Mouse (Mus musculus): ENCODE measurements at regions not wholly inside any gene's neighbourhood (a gene's known extent, or its start where the extent isn't known, plus 50 kb on each side); places are given as distances from the start of the nearest gene placed in this dataset.
A peak's percentile ranks its signal among the peaks of the same experiment; 100 is the strongest.

DNA sequence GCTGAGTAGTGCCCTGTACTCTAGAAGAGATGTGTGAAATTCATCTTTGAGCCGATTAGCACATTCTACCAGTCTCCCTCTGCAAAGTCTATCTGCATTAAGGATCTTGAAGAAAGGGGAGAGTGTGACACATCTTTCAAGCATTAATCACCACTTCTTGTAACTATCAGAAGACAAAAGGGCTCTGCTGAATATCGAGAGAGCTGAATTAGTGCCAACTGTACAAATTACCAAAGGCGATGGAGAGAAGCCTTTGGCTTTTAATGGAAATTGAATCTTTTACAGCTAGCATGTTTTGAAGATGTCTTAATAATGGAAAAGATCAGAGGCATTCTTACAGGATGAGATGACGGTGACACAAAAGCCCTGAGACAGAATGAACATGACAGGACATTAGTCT lies 97.2 kb upstream of the Pam start:
- DNase-seq (ENCODE audit: low spot score) = no peak

DNA sequence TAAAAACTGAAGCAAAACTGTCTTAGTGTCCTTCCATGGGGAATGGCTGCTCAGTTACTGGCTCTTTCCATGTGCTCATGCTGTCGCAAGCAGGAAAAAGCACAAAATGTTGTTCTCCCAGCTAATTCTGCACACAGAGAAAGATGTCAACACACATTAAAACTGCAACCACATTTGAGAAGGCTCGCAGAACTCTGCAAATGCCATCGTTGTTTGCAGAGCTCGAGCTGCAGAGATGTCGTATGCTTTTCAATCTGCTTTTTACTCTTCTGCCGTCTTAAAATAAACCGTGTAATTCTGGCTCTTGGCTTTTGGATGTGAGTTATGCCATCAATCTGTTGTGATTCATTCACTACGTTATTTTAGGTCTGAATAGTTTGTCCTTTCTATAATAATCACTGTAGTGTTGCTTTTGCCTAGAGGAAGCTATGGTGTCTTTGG lies 96.6 kb upstream of the Pam start:
- DNase-seq (ENCODE audit: low spot score) = peak; percentile 65

DNA sequence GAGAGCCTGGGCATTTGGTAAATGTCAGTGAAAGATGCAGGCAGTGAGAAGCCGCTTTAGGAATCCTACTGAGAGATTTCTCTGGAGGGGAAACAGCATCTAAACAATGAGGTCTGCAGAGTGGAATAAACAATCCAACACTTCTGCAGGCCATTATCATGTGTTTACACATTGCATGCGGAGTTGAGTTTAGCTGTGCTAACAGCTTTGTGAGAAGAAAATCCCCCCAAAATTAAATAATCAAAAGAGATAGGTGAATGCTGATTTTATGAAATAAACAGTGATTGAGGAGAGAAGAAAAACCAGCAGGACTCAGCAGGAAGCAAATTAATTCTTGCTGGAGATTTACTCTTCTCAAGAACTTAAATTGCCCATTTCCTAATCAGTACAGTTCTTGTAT lies 95.9 kb upstream of the Pam start:
- no peak for DNase-seq (ENCODE audit: low spot score)

DNA sequence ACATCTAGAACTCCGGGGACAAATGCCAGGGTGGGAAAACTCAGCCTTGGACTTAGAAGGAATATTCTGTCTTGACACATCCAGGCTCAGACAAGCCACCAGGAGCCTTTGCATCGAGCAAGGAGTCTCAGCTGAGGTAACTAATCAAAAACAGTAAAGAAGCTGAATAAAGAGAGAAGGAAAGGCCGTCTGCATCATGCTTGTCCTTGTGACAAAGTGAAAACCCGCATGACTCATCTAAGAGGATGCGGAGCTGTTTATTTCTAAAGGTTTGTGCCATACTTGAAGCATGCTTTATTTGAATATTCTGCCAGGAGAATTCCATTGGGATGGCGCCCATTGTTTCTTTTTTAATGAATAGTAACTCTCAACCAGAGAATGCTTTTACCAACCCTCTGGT lies 95.3 kb upstream of the Pam start:
- no peak for DNase-seq (ENCODE audit: low spot score)

DNA sequence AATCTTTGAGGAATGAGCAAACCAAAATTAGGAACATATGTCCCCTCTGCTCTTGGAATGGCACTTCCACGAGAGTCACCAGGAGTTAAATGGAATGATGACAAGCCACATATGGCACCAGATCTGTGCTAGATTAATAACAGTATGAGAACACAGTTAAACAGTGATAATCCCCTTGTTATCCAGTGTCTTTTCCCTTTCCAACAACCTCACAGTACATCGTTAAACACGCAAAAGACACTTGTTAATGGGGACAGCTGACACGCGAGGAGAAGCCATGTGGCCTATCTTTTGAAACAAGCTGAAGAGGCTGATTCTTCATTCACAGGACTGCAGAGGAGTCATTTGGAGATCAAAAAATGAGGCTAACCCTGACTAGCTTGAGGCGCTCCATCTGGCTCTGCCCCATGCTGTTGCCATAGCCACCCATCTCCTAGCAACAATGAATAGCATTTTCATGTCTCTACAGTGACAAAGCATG lies 94.6 kb upstream of the Pam start:
- DNase-seq (ENCODE audit: low spot score) = peak; percentile 50

DNA sequence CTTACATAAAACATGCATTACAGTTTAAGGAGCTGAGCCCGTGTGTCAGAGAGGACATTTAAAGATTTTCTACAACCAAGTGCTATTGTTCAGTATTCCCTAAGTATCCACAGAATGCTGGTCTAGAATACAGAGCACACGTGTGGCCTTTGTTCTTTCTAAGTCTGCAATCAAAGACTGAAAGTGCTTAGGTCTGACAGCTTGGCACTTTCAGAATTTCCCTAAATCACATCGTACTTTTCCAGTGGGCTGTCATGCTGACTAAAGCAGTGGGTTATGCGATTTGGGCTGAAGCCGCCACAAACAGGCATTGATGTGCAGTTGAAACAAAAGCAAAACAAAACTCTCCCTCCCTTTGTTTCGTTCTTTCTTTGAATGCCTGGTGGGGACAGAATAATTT lies 84.9 kb upstream of the Pam start:
- DNase-seq (ENCODE audit: low spot score) = no peak

DNA sequence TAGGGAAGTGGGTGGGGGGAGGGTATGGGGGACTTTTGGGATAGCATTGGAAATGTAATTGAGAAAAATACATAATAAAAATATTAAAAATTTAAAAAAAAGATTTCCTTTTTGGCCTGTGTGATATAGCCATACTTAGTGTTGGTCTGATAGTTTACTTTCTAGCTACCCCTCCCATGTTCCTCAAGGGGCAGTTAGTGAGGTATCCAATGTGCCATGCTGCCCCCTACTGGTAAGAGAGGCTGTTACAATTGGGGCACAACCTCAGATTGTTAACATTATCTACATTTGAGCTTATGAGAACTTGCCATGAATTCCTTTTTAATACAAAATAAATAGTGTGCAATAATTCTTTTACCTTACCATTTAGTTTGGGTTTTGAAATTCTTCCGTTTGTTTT lies 83.6 kb upstream of the Pam start:
- DNase-seq (ENCODE audit: low spot score) = no peak

DNA sequence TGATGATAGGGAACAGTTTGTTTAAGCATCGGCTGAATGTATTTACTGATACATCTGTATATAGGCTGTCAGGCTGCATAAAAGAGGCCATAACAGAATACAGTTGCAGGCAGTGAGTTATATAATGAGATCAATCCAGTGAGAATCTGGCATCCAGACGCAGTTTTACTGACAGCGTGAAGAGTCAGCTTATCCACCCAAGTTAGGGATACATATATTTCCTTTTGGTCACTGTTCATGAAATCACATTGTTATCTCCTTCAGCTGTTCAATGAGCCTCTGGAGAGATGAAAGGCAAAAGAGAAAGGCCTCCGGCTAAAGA lies 79.3 kb upstream of the Pam start:
- no peak for DNase-seq (ENCODE audit: low spot score)

DNA sequence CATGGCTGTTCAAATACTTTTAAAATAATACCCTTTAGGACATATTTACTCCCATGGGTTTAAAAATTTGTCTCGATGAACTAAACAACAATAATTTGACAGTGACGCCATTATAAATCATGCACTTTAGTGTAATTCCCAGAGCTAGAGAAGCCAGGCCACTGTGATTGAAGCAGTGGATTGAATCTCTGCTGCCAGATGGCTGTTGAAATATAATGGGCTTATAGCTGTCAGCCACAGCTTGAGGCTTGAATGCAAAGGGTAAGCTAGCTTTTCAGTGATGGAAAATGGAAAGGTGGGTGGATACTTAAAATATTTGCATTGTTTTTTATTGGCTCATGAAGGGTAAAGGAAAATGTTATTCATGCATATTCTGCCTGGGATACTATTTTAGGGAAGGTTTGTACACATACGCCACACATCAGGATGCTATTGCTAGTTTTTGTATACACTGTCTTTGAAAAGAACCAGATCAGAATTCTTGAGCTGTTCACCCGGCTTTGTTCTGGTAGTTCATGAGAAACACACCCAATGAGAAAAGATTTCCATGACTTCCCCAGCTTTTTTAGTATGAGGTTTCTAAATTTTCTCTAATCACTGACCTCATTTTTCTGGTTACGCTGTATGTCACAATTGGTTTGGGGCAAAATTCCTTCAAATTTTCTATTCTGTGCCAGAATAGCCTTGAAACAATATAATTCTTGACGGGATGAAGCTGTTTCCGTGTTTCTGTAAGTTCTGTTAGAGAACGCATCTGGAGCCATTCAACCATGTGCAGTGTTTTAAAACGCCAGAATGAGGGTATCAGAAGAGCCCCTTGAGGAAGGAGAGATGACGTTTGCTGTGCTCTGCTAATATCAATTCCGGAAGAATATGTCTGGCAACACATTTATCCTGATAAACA lies 78.7 kb upstream of the Pam start:
- DNase-seq (ENCODE audit: low spot score) = no peak

DNA sequence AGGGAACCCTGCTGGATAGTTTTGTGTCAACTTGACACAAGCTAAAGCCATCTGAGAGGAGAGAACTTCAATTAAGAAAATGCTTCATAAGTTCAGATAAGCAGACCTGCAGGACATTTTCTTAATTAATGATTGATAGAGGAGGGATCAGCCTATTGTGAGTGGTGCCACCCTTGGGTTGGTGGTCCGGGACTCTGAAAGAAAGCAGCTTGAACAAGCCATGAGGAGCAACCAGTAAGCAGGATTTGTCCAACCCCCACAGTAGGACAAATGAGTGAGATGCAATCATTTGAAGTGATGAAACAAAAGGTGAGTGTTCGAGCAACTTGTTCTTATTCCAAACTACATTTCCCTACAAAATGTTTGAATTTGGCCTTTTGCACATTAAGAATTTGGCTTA lies 78.0 kb upstream of the Pam start:
- DNase-seq (ENCODE audit: low spot score) = no peak

DNA sequence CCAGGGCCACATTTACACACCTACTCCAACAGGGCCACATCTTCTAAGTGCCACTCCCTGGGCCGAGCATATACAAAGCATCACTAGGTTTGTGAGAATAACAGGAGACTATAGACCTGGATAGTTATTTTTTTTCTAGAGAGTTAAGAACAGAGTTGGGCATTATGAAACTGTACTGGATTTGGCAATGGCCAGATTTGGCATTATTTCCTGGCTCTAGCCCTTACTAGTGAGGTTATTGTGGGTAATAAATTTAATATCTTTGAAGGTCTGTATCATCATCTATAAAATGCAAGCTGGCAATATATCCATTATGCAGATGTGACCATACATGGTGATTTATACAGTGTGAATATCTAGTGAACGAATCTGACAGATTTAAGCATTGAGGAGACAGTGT lies 75.8 kb upstream of the Pam start:
- no peak for DNase-seq (ENCODE audit: low spot score)

DNA sequence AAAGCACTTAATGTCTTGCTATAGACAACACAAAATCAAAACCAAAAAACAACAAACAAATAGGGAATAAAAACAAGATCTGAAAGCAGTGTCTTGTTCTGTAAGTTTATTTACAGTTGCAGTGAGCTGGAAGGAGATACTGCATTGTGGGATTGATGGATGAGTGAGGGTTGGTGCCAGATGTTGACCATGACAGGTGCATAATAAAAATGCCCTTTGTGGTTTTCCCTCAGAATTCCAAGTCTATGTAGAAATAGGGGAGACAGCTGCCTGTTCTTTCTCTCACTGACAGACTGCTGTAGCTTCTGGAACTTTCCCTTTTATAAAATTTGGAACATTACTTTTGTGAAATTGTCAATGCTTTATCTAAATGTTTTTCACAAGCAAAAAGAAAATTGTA lies 73.9 kb upstream of the Pam start:
- no peak for DNase-seq (ENCODE audit: low spot score)

DNA sequence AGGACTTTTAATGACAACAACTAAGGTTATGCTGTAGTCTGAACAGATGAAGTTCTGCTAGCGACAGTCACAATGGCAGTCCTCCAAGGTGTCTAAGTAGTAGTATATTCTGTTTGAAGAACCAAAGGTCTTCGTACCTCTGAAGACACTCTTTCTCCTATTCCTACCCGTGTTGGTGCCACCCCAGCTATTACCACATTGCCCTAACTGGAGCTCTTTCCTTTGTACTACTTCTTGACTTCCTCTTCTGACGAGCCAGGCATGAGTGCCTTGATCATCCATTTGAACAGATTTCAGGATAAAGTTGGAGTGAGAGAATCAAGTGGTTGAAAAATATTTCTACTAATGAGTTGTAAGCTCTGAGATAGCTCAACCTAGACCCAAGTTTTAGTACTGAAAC lies 72.4 kb upstream of the Pam start:
- no peak for DNase-seq (ENCODE audit: low spot score)

DNA sequence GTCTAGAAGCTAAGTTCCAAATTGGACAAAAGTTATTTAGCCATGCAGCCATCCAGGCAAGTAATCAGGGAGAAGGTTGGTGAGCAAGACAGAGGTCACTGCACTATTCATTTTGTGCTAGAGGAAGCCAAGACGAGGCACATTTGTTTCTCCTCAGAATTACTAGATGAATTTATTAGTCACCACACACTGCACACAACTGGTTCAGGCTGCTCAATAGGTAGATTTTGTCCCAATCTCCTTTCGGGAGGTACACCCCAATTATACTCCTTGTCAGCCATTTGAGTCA lies 67.1 kb upstream of the Pam start:
- no peak for DNase-seq (ENCODE audit: low spot score)

DNA sequence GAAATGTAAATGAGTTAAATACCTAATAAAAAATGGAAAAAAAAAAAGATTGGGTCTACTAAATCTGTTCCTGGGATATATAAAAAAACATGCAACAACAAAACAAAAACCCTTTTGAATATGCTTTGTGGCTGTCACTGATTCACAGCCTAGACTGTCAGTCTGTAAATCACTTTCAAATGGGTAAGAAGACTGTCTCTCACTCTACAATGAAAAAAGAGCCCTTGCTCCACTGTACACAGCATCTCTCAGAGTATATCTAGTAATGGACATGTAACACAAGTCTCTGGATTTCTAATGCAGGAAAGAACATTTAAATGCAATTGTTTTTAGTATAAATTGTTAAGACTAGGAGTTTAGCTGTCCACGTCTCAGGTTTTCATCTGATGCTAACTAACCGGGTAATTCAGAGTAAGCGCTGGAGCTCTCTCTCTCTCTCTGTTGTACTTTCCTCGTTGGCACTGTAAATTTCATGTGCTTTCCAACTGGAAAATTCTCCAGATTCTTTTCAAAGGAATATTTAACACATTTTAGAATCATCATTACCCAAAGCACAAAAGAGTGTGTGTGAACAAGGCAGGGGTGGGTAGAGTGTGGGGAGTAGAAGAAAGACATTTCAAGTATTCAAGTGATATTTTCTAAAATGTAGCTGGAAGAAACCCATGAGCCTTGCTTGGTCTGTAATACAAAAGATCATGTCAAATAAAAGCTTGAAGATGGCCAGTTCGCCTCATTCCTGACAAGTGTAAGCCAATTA lies 66.6 kb upstream of the Pam start:
- DNase-seq (ENCODE audit: low spot score) = no peak

DNA sequence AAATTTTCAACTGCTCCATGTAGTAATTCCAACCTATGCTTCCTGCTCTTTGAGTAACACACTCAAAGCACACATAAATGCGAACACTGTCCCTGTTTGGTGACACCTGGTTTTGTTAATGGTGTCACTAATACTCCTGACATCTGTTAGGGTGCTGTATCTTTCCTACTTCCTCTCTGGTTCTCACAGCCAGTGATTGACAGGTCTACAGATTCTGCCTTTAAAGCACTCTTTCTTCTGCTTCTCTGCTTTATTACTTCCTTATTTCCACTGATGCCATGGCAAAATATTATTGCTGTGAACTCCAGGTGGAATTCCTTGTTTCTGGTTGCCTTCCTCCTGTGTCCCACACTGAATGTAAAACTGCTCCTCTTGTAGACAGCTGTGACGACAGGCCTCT lies 63.5 kb upstream of the Pam start:
- no peak for DNase-seq (ENCODE audit: low spot score)

DNA sequence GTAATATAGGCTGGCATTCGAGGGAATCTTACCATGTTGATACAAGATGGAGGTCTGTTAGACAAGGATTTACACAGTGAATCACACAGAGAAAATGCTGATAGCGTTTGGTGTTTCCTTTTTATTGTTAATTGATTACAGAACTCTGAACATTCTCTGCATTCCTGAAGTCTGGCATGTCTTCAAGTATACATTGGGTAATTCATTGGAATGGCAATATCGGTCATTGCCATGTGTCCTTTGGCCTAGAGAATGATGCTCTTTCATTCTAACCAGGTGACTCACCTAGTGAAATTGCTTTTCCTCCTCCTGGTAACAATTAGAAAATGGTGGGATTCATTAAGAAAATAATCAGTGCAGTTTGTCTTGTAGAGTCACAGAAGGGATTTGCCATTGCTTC lies 51.9 kb upstream of the Pam start:
- DNase-seq (ENCODE audit: low spot score) = no peak
